Mouse (Mus musculus): Measurements from ENCODE around the gene Lrrc1.

Lrrc1 gene

GRCm38 (mm10) chr9:77427292-77428114 lies 117.2 kb downstream of the Lrrc1 start:
- no peak for DNase-seq (ENCODE audit: low spot score)

- DNase-seq (ENCODE audit: low spot score), result no peak
Observed at GRCm38 (mm10) chr9:77426110-77426509, 118.6 kb downstream of the Lrrc1 start.

- no peak for DNase-seq (ENCODE audit: low spot score)
Observed at GRCm38 (mm10) chr9:77425553-77425952, 119.1 kb downstream of the Lrrc1 start.

GRCm38 (mm10) chr9:77420200-77420585 lies 124.5 kb downstream of the Lrrc1 start:
- no peak for DNase-seq (ENCODE audit: low spot score)

GRCm38 (mm10) chr9:77419501-77420199 lies 125.0 kb downstream of the Lrrc1 start:
- DNase-seq (ENCODE audit: low spot score), result no peak

GRCm38 (mm10) chr9:77418800-77419199 lies 125.9 kb downstream of the Lrrc1 start:
- DNase-seq (ENCODE audit: low spot score), result no peak

GRCm38 (mm10) chr9:77416486-77416885 lies 128.2 kb downstream of the Lrrc1 start:
- no peak for DNase-seq (ENCODE audit: low spot score)

GRCm38 (mm10) chr9:77416002-77416401 lies 128.7 kb downstream of the Lrrc1 start:
- no peak for DNase-seq (ENCODE audit: low spot score)

GRCm38 (mm10) chr9:77411830-77412425 lies 132.7 kb downstream of the Lrrc1 start:
- no peak for DNase-seq (ENCODE audit: low spot score)

GRCm38 (mm10) chr9:77410968-77411367 lies 133.7 kb downstream of the Lrrc1 start:
- no peak for DNase-seq (ENCODE audit: low spot score)

- DNase-seq (ENCODE audit: low spot score), result no peak
Observed at GRCm38 (mm10) chr9:77410524-77410923, 134.1 kb downstream of the Lrrc1 start.

GRCm38 (mm10) chr9:77408053-77408603 lies 136.5 kb downstream of the Lrrc1 start:
- DNase-seq (ENCODE audit: low spot score), result no peak

- no peak for DNase-seq (ENCODE audit: low spot score)
Observed at GRCm38 (mm10) chr9:77406906-77407305, 137.8 kb downstream of the Lrrc1 start.

- DNase-seq (ENCODE audit: low spot score), result no peak
Observed at GRCm38 (mm10) chr9:77404458-77404857, 140.2 kb downstream of the Lrrc1 start.

- DNase-seq (ENCODE audit: low spot score), result no peak
Observed at GRCm38 (mm10) chr9:77403961-77404360, 140.7 kb downstream of the Lrrc1 start.

- DNase-seq (ENCODE audit: low spot score), result no peak
Observed at GRCm38 (mm10) chr9:77402971-77403370, 141.7 kb downstream of the Lrrc1 start.

- DNase-seq (ENCODE audit: low spot score), result no peak
Observed at GRCm38 (mm10) chr9:77399801-77400200, 144.9 kb downstream of the Lrrc1 start.

- no peak for DNase-seq (ENCODE audit: low spot score)
Observed at GRCm38 (mm10) chr9:77398856-77399631, 145.6 kb downstream of the Lrrc1 start.

GRCm38 (mm10) chr9:77397027-77397426 lies 147.6 kb downstream of the Lrrc1 start:
- DNase-seq (ENCODE audit: low spot score), result no peak

GRCm38 (mm10) chr9:77391248-77391647 lies 153.4 kb downstream of the Lrrc1 start:
- DNase-seq (ENCODE audit: low spot score), result no peak

GRCm38 (mm10) chr9:77388956-77389355 lies 155.7 kb downstream of the Lrrc1 start:
- DNase-seq (ENCODE audit: low spot score), result no peak

- no peak for DNase-seq (ENCODE audit: low spot score)
Observed at GRCm38 (mm10) chr9:77386751-77387150, 157.9 kb downstream of the Lrrc1 start.
